Mouse (Mus musculus) fat pad, adult 2 months (tissue): Measurements from ENCODE around the gene Vma21.

Source experiments
- DNase-seq: peaks from one replicate; pipeline ENCODE4 v3.0.0-alpha.2; 2011; ENCODE audit warnings: low read depth, low spot score; ENCODE audit errors: extremely low read depth

Gene Vma21

GRCm38 (mm10) chrX:71815631-71816345 is at the start of gene Vma21:
Gene Vma21 (plus strand): TSS chrX:71815924.
- no peak for DNase-seq

DNA sequence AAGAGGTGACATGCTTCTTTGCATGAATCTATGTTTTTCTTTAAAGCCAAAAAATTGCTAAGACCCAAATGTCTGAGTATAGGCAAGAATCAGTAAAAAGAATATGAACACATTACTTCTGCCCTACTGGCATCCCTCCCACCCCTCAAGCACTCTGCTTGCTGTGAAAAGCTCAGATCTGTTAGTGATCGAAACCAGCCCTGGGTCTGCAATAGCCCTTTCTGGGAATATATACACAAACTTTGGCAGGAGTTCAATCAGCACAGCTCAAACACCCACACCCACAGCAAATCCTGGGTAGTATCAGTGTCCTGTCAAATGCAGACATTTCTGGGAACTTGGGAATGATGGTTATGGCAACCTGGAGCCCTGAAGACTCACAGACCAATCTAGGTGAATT is 47.8 kb upstream of the Vma21 start:
- DNase-seq, result no peak

DNA sequence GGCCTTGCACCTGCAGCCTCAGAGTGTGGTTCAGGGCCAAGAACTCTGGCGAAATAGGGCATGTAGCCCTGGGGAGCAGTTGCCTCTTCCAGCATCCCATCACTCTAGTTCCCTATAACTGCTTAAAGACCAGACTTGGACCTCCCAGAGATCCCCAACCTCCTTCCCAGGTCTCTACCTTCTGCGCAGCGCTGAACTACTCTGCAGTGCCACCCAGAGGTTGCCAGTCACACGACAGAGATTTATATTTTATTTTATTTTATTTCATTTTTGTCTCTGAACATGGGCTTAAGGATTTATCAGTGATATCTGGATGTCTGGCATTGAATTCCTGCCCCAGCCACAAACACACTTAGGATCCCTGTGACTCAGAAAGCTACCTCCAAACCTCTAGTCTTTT is 24.6 kb upstream of the Vma21 start:
- no peak for DNase-seq

- DNase-seq, result no peak
Observed at GRCm38 (mm10) chrX:71797766-71798165, 18.0 kb upstream of the Vma21 start.

DNA sequence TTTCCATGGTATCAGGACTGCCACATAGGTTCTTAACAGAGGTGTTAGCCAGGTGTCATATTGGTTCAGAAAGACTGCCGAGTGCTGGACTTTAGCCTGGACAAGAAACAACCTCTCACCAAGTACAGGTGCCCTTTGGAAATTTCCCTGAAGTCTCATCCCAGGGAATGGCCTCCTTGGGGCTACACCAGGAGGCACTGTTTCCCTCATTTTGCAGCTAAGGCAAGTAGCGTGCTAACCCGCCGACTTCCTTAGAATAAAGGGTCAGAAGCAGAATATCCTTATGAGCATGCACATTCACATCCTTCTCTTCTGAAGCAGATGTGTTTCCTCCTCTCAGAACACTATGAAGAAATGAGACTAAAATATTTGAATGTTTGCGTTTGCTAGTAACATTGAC is 16.8 kb upstream of the Vma21 start:
- DNase-seq, result no peak

GRCm38 (mm10) chrX:71811966-71812835 is 3.5 kb upstream of the Vma21 start:
- no peak for DNase-seq

GRCm38 (mm10) chrX:71816401-71816857 is 705 bp downstream of the Vma21 start:
- DNase-seq, result no peak

DNA sequence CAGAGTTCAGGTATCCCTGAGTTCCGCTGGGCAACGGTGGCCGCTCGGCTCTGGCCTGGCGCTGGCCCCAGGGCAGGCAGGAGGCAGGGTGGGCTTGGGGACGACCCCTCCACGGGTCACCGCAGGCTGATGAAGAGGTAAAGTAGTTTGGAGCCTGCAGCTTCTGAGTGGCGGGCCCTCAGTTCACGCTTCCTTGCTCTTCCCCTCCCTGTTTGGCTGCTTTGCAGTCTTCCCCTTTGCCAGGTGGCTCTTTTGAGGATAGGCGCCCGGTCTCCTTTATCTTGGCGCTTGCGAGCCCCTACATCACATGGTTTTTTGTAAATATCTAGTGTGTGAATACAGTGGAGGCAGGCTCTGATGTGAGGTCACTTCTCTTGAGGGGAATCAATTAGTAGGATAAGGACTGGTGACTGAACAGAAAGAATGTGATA is 1.2 kb downstream of the Vma21 start:
- DNase-seq, result no peak

DNA sequence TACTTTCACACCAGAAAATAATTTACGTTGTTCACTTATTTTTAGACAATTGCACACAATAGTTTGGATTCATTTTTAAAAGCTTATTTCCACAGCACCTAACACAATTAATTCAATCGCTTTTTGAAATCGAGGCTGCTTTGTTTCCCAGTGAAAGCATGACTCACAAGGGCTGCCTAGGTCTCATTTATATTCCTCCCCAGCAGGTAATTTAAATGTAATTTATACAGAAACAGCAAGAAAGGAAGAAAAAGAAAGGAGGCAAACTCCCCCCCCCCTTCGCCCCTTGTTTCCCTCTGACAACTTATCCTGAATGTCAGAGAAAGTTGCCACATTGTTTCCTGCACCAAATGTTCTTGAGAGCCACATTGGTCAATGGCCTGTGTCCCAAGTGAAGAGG is 23.2 kb downstream of the Vma21 start:
- no peak for DNase-seq

DNA sequence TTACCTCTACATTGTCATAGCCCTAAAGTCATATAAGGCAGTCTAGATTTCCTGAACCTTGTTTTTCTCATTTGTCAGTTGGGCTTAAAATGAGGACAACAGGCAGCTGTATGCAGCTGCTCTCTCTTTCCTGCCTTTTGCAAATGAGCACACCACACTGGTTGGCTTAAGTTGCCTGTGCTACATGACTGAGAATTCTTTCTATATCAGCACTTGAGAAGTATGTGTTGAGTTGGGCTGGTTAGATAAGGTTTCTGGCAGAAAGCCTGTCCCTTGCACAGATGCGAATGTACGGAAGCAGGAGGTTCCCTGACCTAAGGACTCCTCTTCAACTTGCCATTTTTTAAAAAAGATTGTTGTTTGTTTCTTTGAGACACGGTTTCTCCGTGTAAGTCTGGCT is 31.0 kb downstream of the Vma21 start:
- DNase-seq, result no peak

DNA sequence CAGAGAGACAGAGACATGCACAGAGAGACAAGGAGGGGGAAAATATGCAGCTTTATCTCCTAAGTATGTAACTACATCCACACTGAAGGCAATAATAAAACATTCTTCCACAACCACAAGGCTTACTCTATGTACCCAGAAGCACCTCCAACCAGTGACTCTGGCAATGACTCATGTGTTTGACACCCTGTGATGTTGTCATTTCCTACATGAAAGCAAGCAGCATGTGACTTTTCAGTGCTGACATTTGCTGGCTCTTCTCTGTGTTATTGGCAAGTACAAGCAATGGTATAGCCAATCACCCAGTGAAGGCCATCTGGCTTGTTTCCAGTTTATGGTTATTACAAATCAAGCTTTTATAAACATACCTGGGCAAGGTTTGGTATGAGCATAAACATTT is 38.1 kb downstream of the Vma21 start:
- no peak for DNase-seq
